Mouse (Mus musculus) left cerebral cortex, adult 9 months (tissue): Measurements from ENCODE around the gene Foxn3.

ENCODE experiments used
- DNase-seq, 2 experiments: peaks; one replicate each; pipeline ENCODE4 v3.0.0; 2022; ENCODE audit warnings: low spot score in 2 of 2

Gene Foxn3

DNA sequence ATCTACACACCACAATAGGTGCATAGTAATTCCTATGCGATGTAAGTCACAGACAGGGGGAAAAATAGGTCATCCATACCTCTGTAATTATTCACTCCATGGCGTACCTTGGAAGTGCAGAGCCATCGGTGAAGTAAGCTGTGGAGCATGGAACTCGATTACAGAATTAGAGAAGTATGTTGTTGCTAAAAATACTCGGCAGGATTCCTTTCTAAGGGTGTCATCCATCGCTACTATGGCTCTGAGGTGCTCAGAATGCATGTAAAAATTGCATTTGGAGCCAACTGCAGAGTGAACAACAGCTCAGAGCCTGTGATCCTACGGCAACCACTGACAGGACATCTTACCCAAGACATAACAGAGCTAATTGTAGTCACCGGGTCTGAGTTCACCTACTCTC lies 206.7 kb downstream of the Foxn3 start:
- no peak for DNase-seq

DNA sequence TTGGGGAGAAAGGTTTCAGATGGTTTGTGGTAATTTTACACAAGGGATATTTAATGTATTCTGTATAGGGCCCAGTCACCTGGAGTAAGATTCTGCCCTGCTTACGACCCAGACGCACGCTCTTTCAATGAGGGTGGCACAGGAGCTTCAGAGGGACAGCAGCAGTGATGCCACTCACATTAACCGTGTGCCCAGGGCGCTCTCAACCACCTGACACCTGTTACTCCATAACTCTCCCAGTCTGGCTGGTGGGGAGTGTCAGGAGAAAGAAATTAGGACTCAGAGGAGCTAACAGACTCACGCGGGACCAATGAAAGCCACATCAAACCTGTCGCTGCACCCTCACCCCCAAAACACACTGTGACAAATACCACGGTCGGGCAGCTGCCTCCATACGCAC lies 209.7 kb downstream of the Foxn3 start:
- no peak for DNase-seq

DNA sequence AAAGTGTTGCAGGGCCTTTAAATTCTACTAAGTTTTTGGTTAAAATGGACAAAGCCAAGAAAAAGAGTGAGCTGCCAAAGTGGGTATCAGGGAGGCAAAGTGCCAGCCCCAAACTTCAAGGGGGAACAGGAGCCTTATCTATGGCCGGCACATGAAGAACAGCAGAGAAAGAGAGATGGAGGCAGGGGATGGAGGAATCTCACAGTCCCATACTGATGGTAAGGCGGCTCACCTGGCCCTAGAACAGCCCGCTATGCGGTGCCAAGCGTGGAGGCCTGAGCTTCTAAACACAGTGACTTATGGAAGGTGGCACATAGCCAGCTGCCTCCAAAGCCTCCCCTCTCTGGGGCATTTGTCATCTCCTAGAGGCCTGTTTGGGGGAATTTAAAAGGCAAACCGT lies 210.8 kb downstream of the Foxn3 start:
- DNase-seq: no peak

DNA sequence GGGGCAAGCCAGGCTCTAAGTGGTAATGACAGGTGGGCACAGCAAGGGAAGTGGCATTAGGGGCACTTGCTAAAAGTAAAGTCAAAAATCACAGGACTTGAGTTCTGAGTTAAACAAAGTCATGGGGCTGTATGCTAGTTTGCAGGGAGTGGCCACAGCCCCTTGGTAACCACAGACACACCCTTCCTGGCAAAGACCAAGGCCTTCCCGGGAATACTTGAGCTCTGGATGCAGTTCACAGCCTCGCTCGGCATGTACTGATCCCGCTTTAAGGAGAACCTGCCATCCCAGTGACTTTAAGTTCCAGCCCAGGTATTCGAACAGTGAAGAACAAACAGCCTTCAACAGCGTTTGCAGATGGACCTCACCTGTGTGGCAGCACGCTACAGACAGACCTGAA lies 211.2 kb downstream of the Foxn3 start:
- no peak for DNase-seq

DNA sequence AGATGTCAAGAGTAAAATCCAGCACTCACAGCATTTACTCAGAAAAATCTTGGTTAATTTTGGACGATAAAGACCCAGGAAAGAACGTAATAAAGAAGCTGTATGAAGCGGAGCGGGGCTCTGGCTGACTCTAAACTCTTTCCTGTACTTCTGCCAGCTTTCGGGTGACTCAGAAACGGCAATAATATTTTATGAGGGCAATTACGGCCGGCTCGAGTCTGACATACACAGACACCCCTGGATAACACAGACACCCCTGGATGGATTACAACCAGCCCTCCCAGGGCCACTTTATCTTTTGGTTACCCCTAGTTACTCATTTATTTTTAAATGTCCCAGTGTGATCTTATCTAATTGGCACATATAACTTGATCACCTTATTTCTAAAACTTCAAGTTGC lies 211.7 kb downstream of the Foxn3 start:
- no peak for DNase-seq

DNA sequence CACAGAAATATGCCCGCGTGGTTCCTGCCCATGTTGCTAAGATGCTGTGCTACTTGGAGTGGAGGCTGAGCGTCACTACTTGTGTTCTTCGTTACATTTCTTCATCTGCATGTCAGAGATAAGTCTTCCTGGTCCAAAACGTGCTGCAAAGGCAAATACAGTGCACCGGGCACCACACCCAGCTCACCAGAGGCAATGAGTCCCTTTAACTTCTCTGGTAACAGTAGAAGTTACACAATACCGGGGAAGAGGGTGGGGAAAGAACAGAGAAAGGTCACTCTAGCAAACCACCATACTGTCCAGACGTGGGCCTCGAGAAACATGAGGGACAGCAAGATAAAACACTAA lies 213.8 kb downstream of the Foxn3 start:
- DNase-seq: no peak

DNA sequence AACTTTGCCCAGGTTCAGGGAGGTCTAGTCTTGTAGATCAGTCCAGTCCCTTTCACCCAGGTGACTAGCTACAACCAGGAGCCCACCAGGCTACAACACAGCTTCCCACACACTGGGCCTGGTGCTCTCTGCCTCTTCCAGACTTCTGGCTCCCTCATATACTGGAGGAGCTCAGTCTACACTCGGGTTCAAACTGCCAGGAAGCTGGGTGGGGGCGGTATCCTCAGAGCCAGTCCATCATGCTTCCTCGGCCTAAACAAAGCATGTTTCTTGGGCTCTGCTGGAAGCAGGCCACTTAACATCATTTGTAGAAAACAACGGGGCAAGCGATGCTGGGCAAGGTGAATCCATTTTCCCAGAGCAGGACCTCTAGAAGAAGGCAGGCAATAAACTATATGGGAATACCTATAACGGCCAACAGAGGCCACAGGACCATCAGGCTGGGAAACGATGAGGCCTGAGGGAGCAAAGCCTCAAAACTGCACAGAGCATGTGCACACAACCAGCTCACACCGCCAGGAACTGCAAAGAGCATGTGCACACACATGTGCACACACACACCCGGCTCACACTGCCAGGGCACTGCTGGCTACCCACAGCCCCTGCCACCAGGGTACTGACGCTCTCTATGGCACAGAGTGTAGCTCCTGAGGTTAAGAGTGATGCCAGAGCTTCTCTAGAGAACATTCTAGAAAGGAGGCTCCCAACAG lies 214.3 kb downstream of the Foxn3 start:
- DNase-seq: no peak

DNA sequence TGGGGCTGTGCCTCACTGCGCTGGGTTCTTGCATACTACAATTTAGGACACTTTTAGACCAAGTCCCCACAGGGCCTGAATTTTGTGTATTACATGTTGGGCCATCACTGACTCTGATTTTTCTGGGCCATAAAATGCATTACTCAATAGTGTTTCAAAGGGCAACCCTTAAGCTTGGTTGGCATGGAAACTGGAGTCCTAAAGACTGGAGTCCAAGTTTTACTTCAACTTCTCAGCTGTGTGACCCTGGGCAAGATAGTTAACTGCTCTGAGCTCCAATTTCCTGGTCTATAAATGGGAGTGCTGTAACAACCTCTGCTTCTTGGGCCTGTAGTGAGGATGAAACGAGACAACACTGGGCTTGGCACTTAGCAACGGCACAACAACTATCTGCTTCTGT lies 215.9 kb downstream of the Foxn3 start:
- DNase-seq: no peak

DNA sequence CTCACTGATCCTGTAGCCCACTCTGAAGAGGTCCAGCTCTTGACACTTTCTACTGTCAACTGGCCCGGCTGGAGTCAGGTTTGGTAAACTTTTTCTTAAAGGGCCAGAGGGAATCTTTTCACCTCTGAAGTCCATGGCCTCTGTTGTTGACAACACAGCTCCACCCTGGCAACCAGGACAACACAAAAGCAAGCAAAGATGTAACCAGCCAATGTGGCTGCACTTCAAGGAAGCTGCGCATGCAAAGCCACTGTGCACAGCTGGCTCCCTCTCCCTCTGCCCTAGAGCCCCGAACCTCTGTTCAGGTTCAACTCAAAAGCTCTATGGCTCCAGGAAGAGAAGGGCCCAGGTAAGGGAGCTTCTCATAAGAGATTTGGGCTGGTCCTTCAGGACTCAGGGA lies 216.4 kb downstream of the Foxn3 start:
- no peak for DNase-seq

DNA sequence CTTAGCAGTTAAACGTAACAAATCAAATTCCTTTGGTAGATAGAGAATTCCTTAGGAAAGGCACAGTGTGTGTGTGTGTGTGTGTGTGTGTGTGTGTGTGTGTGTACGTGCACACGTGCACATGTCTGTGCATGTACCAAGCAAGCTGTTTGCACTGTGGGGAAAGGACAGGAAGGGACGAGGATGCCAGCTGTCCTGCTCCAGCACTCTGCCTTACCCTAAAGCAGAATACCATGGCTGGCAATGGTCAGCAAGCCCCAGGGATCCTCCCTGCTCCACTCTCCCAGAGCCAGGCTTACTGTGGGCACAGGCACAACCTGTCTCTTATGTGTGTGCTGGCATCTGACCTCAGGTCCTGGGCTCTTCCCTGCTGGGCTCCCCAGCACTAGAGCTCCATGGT lies 218.1 kb downstream of the Foxn3 start:
- no peak for DNase-seq

DNA sequence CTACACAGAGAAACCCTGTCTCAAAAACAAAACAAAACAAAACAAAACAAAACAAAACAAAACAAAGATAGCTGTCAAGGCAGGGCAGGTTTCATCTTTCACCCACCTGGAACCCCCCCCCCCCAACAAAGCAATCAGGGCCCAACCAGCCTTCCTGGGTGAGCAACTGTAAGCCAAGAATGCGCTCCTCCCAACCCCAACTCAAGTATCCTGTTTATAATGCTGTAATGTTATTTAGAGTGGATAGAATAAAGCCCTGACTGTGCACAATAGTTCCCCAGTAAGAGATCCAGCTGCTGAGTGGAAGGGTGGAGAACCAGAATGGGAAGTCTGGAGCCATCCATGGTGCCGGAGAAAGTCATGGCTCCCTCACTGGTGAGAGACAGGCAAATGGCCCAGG lies 220.0 kb downstream of the Foxn3 start:
- no peak for DNase-seq

DNA sequence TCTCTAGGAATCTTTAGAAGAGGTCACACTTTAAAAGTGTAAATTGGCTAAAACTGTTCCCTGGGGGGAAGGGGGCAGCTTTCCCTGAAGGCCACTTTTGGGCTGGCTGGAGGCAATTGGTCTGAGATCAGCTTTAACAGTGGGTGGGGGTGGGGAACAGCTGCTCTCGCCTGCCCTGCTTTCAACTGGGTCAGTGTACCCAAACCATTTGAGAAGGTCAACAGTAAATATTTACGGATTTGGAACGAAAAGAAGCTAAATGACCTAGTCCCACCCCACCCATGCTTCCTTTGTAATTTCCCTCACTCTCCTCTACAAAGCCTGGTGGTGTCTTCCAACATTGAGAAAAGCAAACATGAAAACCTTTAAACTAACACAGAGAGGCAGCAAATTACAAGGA lies 221.2 kb downstream of the Foxn3 start:
- no peak for DNase-seq

DNA sequence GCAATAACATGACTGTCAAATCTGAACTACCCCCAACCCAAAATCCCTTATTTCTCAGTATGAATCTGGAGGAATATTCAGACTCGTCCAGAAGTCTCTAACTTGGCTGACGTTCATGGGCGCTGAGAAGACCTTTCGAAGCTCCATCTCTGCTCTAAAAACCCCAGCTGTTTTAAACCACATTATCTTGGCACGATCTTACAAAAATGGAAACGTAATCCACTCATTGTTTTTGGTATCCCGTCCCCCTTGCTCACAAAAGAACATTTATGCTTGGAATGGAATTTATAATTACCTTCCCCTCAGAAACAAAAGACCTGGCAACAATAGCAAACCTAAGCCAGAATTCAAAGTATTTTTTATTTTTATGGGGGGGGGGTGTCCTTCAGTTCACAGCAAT lies 221.6 kb downstream of the Foxn3 start:
- DNase-seq: no peak

DNA sequence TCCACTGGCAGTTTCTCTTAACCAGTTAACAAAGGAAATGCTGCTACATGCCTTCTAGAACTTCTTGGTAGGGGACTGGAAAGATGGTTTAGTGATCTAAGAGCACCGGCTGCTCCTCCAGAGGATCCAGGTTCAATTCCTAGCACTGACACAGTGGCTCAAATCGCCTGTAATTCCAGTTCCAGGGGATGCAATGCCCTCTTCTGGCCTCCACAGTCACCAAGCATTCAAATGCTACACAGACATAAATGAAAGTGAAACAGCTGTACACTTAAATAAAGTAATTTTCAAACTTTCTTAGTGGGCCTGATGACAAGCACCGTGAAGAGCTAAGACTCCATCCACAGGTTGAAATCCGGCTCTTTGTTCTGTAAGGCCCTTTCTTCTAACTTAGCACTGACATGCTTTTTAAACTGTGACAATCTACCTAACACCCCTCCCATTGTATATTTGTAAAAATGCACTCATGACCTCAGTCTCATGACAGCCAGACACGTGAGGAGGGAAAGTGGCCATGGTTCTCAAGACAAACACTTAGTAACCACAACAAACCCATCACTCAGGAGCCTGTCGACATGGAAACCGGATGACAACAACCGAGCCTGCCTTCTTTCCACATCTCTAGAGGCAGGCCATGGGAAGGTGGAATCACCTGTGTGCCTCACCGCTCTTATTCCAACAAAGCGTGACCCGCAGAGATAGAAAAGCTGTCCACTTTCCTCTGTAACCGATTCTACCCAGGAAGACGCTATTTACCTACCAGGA lies 222.8 kb downstream of the Foxn3 start:
- DNase-seq: no peak

DNA sequence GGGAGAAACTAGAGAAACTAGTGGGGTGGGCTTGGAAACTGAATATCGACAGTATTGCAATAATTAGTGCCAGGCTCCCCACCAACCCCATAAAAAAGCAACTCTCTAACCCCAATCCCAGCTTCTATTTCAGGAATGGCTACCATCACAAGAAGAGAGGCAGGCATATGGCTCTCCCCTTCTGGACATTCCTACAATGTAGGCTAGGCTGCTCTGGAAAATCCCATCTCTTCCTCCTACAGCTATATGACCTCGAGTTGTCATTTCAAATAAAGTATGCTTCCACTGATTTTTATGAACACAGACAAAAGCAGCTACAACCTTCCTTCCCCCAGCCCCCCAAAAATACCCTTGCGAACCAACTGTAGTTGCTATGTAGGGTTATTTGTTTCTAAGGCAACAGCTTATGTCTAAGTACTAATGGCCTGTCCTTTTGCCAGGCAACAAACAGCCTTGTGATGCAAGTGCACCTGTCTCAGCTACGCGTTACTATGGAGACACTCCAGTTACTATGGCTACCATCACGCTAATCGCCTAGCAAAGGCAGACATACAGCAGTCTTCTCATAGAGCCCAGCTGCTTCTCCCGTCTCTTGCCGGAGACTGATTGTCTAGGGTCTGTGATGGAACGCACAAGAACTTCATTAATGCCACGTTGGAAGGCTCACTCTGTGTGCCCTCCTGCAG lies 223.6 kb downstream of the Foxn3 start:
- DNase-seq: peak; percentile 80

DNA sequence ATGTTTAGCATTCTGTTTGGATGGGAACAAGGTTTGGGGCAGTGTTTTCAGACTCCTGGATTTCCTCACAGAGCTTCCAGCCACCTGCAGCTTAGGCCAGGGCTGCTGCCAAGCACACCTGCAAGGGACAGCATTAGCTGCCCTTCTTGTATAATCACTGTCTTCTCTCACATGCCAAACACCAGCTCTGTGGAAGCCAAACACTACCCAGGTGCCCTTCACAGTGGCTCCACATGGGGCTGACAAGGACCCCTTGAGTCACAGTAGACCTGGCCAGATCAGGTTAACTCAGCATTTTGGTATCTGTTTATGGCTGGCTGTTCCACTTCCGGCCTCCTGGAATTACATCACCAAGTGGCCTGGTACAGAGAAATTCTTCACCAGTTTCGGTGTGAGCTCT lies 224.6 kb downstream of the Foxn3 start:
- no peak for DNase-seq

DNA sequence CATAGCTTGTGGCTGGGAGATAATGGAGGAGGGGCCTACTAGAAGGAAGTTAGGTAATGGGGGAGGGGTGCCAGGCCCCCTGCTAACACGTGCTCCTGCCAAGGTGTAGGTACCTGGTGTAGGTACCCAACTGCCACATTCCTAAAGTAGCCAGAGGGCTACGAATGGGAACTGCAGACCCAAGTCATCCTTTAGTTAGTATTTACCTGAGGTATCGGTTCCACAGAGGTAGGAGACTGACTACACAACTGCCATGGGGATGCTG lies 226.3 kb downstream of the Foxn3 start:
- DNase-seq: no peak

DNA sequence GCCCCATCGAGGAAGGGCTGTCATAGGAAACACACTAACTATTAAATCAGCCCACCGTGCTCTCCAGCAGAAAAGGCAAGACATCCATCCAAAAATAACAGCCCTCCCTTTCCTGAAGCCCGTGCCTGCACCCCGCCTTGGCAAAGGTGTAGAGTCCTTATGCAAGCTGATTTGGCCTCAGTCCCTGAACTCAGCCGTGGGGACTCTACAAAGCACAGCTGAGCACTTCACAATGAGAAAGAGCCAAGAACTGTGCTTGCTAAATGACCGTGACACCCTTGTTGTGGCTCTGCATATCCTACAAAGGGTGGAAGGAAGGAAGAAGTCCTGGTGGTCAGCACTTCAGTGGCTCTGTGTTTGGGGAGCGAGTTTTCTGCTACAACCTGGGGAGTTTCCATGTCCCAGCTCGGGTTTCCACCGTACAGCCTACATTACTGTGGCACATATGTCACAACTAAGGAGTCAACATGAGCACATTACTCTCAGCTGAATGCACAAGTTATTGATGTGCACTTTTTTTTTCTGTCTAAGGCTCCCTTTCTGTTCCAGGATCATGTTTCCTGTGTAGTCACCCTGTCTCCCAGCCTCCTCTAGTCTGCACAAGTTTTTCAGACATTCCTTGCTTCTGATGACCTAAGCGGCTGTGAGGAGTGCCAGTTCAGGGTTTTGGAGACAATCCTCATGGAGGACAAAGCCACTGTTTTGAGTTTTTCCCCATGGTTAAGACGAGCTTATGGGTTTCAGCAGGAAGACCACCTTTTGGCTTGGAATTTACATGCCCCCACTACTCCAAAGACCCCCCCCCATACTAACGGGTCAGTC lies 226.8 kb downstream of the Foxn3 start:
- DNase-seq: peak in 1 of 2 experiments; percentile 36

DNA sequence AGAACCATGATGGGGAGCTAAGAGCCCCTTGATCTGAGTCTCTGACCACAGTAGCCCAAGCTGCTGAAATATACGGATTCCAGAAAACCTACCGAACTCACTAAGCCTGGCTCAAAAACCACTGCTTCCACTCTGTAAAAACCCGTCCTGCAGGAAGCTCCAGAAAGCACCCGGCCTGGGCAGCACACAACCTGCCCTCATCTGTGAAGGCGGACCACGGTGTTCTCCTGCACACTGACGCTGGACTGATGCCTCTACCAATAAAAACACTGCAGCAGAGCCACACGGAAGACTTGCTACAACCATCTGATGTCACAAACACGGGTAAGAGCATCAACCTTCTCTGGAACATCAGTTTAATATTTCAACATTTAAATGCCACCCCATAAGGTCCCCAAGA lies 227.8 kb downstream of the Foxn3 start:
- DNase-seq: no peak

DNA sequence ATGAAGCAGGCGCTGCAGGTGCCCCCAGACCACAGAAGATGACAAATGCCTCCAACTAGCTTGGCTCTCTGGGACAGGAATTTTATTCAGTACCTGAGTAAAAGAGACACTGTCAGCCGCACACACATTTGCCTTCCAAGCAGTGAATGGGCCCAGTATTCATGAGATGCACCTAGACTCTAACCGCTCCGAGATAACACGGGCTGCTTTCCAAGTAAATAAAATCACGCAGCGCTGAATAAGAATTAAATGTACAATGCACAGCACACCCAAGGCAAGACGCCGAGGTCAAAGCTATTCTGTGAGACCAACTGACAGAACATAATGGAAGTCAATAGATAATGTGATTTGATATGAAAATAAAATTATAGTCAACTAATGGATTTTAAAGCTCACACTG lies 229.4 kb downstream of the Foxn3 start:
- DNase-seq: no peak

DNA sequence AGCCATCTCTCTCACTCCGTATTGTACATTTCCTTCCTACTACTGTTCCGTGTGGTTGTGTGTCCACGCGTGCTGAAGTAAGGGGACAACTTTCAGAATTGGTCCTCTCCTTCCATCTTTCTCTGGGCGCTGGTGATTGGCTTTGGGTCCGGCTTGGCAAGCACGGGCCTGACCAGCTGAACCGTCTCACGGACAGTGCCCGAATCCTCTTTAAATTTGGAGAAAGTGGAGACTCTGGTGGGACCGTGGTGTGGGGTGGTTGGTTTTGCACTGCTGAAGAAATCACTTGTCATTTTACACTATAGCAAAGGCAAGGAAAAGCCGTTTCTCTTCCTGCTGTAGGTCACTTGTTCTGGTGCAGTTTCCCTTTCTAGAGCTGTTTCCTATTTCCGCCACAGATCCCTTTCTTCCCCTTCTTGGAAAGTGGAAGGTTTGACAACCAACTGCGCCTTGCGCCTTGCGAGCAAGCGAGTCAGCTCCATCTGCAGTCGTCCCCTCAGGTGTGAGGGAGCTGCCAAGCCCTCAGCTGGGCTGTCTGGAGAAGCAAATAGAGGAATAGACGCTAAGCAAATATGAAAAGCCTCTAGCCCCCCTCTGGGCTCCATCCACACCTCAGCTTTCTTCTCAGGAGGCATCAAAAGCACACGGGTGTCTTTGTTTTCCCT lies 229.9 kb downstream of the Foxn3 start:
- DNase-seq: no peak
